Mouse (Mus musculus) forebrain, postnatal 0 days (tissue): ENCODE data around the gene Adgrb3. TPM values are rescaled to one million over a fixed set of nuclear protein-coding genes. Genes with fewer than 3 reads are reported as not detected.
"Not testable (repeated sequence)": the region's sequence is repeated elsewhere in the genome, so short reads cannot be mapped to it uniquely, and the experiment has no call there.

Experiments used
- ATAC-seq: fragments of 200-750 bp; cut with Nextera tagmentation; 2 replicates; pipeline ENCODE4 v1.8.0; 2017; ENCODE audit warnings: mild to moderate bottlenecking, moderate library complexity
- DNase-seq: peaks from one replicate; pipeline ENCODE4 v3.0.0-alpha.2; 2015
- H3K27ac ChIP-seq: fragments of 300-500 bp; sonication (generic); 2 replicates; pipeline ENCODE4 v1.5.1; 2014; ENCODE audit warnings: low read depth, mild to moderate bottlenecking, antibody characterized with exemption, low read length, moderate library complexity, mixed read lengths
- H3K27me3 ChIP-seq: fragments of 300-500 bp; sonication (generic); 2 replicates; pipeline ENCODE4 v1.6.1; 2014; ENCODE audit warnings: mild to moderate bottlenecking, low read length, mixed read lengths; ENCODE audit not compliant: insufficient read depth
- H3K36me3 ChIP-seq: fragments of 300-500 bp; sonication (generic); 2 replicates; pipeline ENCODE4 v1.6.1; 2014; ENCODE audit warnings: mild to moderate bottlenecking, moderate library complexity; ENCODE audit not compliant: insufficient read depth
- H3K4me1 ChIP-seq: fragments of 300-500 bp; sonication (generic); 2 replicates; pipeline ENCODE4 v1.6.1; 2014; ENCODE audit warnings: antibody characterized with exemption; ENCODE audit not compliant: insufficient read depth
- H3K4me2 ChIP-seq: fragments of 300-500 bp; sonication (generic); 2 replicates; pipeline ENCODE4 v1.6.1; 2014; ENCODE audit warnings: low read depth, mild to moderate bottlenecking, moderate library complexity
- H3K4me3 ChIP-seq: fragments of 300-500 bp; sonication (generic); 2 replicates; pipeline ENCODE4 v1.5.1; 2014; ENCODE audit warnings: low read depth, low read length, mixed read lengths
- H3K9ac ChIP-seq: fragments of 300-500 bp; sonication (generic); 2 replicates; pipeline ENCODE4 v1.6.1; 2014; ENCODE audit warnings: mild to moderate bottlenecking
- H3K9me3 ChIP-seq: fragments of 300-500 bp; sonication (generic); 2 replicates; pipeline ENCODE4 v1.6.1; 2016; ENCODE audit warnings: low read length
- CTCF ChIP-seq: sonication (generic); IDR thresholded peaks from 2 replicates; pipeline ENCODE4 v1.5.1; 2016; ENCODE audit warnings: antibody characterized with exemption, control low read depth, low read depth
- WGBS: fragments of 180-500 bp; shearing (Covaris S2); extraction: QIAGEN DNeasy Blood & Tissue Kit; methylation state at CpG from one replicate; pipeline ENCODE4 v1.1.7; 2014; 5-methylcytosine and 5-hydroxymethylcytosine counted together
- polyA plus RNA-seq: library from polyadenylated mRNA; unstranded; fragments of >200 nt; fragmentation: Nextera tagmentation; extraction: Ambion mirVana; gene quantifications from 2 replicates; pipeline ENCODE4 v1.2.1, GENCODE M21; 2015
- total RNA-seq: library from RNA; depleted of rRNA; stranded (reverse); fragments of >200 nt; gene quantifications from 2 replicates; pipeline ENCODE4 v1.2.3, GENCODE M21; 2014

Adgrb3 gene
- total and polyA plus RNA-seq, 2 experiments from 2014 or later: 59.3 to 106 TPM

GRCm38 (mm10) chr1:25491503-25491902 lies 338.0 kb downstream of the Adgrb3 start:
- 56% methylated on average over 1 of the region's 1 CpGs for WGBS
- H3K9ac ChIP-seq: no peak overlapping the region
- no peak for TF ChIP-seq CTCF
- no peak for DNase-seq
- H3K27me3 ChIP-seq: no peaks in the 10 kb centered on the region
- no peaks in the 10 kb centered on the region for H3K4me1 ChIP-seq
- ATAC-seq: no peak
- H3K4me3 ChIP-seq: no peak overlapping the region
- 0 out of 2 replicates have a peak, but pooled peaks cover 3% of the 10 kb centered on the region for H3K36me3 ChIP-seq
- no peak overlapping the region for H3K27ac ChIP-seq
- H3K4me2 ChIP-seq: no peak overlapping the region
- H3K9me3 ChIP-seq: no peaks in the 10 kb centered on the region

- H3K27ac ChIP-seq: no peak overlapping the region
- no peak overlapping the region for H3K4me3 ChIP-seq
- no peak overlapping the region for H3K4me2 ChIP-seq
- no peak for TF ChIP-seq CTCF
- 0 out of 2 replicates have a peak, but pooled peaks cover 3% of the 10 kb centered on the region for H3K36me3 ChIP-seq
- H3K9me3 ChIP-seq: no peaks in the 10 kb centered on the region
- DNase-seq (peak; percentile 23), ATAC-seq (peak; percentile 81)
- H3K9ac ChIP-seq: no peak overlapping the region
- no peaks in the 10 kb centered on the region for H3K4me1 ChIP-seq
- 73% methylated on average over 2 of the region's 2 CpGs for WGBS
- H3K27me3 ChIP-seq: no peaks in the 10 kb centered on the region
Observed at GRCm38 (mm10) chr1:25490174-25490573, 339.3 kb downstream of the Adgrb3 start.

- WGBS: 74% methylated on average over 3 of the region's 3 CpGs
- H3K4me1 ChIP-seq: no peaks in the 10 kb centered on the region
- no peaks in the 10 kb centered on the region for H3K27me3 ChIP-seq
- DNase-seq (no peak), ATAC-seq (no peak)
- no peak overlapping the region for H3K4me2 ChIP-seq
- no peak overlapping the region for H3K27ac ChIP-seq
- no peak overlapping the region for H3K4me3 ChIP-seq
- no peaks in the 10 kb centered on the region for H3K9me3 ChIP-seq
- 0 out of 2 replicates have a peak, but pooled peaks cover 3% of the 10 kb centered on the region for H3K36me3 ChIP-seq
- no peak for TF ChIP-seq CTCF
- no peak overlapping the region for H3K9ac ChIP-seq
Observed at GRCm38 (mm10) chr1:25475699-25476098, 353.8 kb downstream of the Adgrb3 start.

- 49% methylated on average over 11 of the region's 11 CpGs for WGBS
- H3K4me2 ChIP-seq: no peak overlapping the region
Observed at GRCm38 (mm10) chr1:25474469-25474868, 355.0 kb downstream of the Adgrb3 start.

GRCm38 (mm10) chr1:25471612-25472011 lies 357.9 kb downstream of the Adgrb3 start:
- not testable (repeated sequence) for H3K36me3 ChIP-seq, H3K9ac ChIP-seq, H3K27me3 ChIP-seq, H3K4me1 ChIP-seq, H3K4me2 ChIP-seq, DNase-seq, ATAC-seq, H3K27ac ChIP-seq, H3K9me3 ChIP-seq, H3K4me3 ChIP-seq
- peak; percentile 53 for TF ChIP-seq CTCF
- WGBS: 58% methylated on average over 2 of the region's 2 CpGs

More at GRCm38 (mm10) chr1:25474469-25474868, 355.0 kb downstream of the Adgrb3 start:
- DNase-seq: peak; percentile 50
- Histone ChIP-seq H3K4me3 (no peak overlapping the region), H3K27me3 (no peaks in the 10 kb centered on the region), H3K9me3 (no peaks in the 10 kb centered on the region), H3K9ac (no peak overlapping the region), H3K27ac (no peak overlapping the region), H3K36me3 (no peaks in the 10 kb centered on the region), H3K4me1 (no peaks in the 10 kb centered on the region)
- peak; percentile 43; the same call in 1 of the 2 replicates for ATAC-seq
- TF ChIP-seq CTCF: no peak

- H3K4me1 ChIP-seq: no peaks in the 10 kb centered on the region
- no peak for DNase-seq
Observed at GRCm38 (mm10) chr1:25462612-25463011, 366.9 kb downstream of the Adgrb3 start.

GRCm38 (mm10) chr1:25435506-25435905 lies 394.0 kb downstream of the Adgrb3 start:
- DNase-seq (peak; percentile 14), ATAC-seq (no peak)
- H3K36me3 ChIP-seq: no peaks in the 10 kb centered on the region
- no peak overlapping the region for H3K4me3 ChIP-seq
- TF ChIP-seq CTCF: no peak
- H3K9me3 ChIP-seq: no peaks in the 10 kb centered on the region
- no peak overlapping the region for H3K27ac ChIP-seq
- H3K4me1 ChIP-seq: no peaks in the 10 kb centered on the region
- WGBS: 20% methylated on average over 2 of the region's 2 CpGs
- H3K9ac ChIP-seq: no peak overlapping the region
- no peak overlapping the region for H3K4me2 ChIP-seq
- no peaks in the 10 kb centered on the region for H3K27me3 ChIP-seq

More at GRCm38 (mm10) chr1:25462612-25463011, 366.9 kb downstream of the Adgrb3 start:
- no peak overlapping the region for H3K4me2 ChIP-seq
- ATAC-seq: no peak
- no peak overlapping the region for H3K4me3 ChIP-seq
- no peaks in the 10 kb centered on the region for H3K9me3 ChIP-seq
- no peaks in the 10 kb centered on the region for H3K27me3 ChIP-seq
- H3K9ac ChIP-seq: no peak overlapping the region
- no peaks in the 10 kb centered on the region for H3K36me3 ChIP-seq
- no peak for TF ChIP-seq CTCF
- no peak overlapping the region for H3K27ac ChIP-seq
- WGBS: 11% methylated on average over 1 of the region's 1 CpGs
